Mouse (Mus musculus) intestine, postnatal 0 days (tissue): ENCODE measurements around the gene Pus7l. TPM values are rescaled to one million over a fixed set of nuclear protein-coding genes. Genes with fewer than 3 reads are reported as not detected.
"Not testable (repeated sequence)": the region's sequence is repeated elsewhere in the genome, so short reads cannot be mapped to it uniquely, and the experiment has no call there.

Experiments used
- ATAC-seq: fragments of 200-750 bp; cut with Nextera tagmentation; 2 replicates; pipeline ENCODE4 v1.8.0; 2017; ENCODE audit warnings: mild to moderate bottlenecking, moderate TSS enrichment, moderate library complexity
- H3K27ac ChIP-seq: fragments of 300-500 bp; sonication (generic); 2 replicates; pipeline ENCODE4 v1.5.1; 2014; ENCODE audit warnings: mild to moderate bottlenecking, low read depth, low read length, moderate library complexity
- H3K27me3 ChIP-seq: fragments of 300-500 bp; sonication (generic); replicated peaks from 2 replicates; pipeline ENCODE4 v1.6.1; 2014; ENCODE audit warnings: low read length, mixed read lengths; ENCODE audit not compliant: control insufficient read depth, insufficient read depth
- H3K36me3 ChIP-seq: fragments of 300-500 bp; sonication (generic); 2 replicates; pipeline ENCODE4 v1.6.1; 2014; ENCODE audit warnings: mild to moderate bottlenecking, moderate library complexity; ENCODE audit not compliant: control insufficient read depth, insufficient read depth
- H3K4me1 ChIP-seq: fragments of 300-500 bp; sonication (generic); replicated peaks from 2 replicates; pipeline ENCODE4 v1.6.1; 2014; ENCODE audit warnings: antibody characterized with exemption, low read length, mixed read lengths; ENCODE audit not compliant: control insufficient read depth, insufficient read depth
- H3K4me2 ChIP-seq: fragments of 300-500 bp; sonication (generic); replicated peaks from 2 replicates; pipeline ENCODE4 v1.6.1; 2014; ENCODE audit warnings: low read depth, mild to moderate bottlenecking, moderate library complexity
- H3K4me3 ChIP-seq: fragments of 300-500 bp; sonication (generic); 2 replicates; pipeline ENCODE4 v1.5.1; 2014; ENCODE audit warnings: low read depth, low read length
- H3K9ac ChIP-seq: fragments of 300-500 bp; sonication (generic); 2 replicates; pipeline ENCODE4 v1.6.1; 2014; ENCODE audit warnings: mild to moderate bottlenecking, low read depth, low read length
- H3K9me3 ChIP-seq: fragments of 300-500 bp; sonication (generic); 2 replicates; pipeline ENCODE4 v1.6.1; 2016; ENCODE audit warnings: mixed run types; ENCODE audit not compliant: control insufficient read depth
- CTCF ChIP-seq: sonication (generic); IDR thresholded peaks from 2 replicates; pipeline ENCODE4 v1.5.1; 2016; ENCODE audit warnings: low read depth, mild to moderate bottlenecking, control low read depth, antibody characterized with exemption, moderate library complexity
- WGBS: fragments of 180-500 bp; shearing (Covaris S2); extraction: QIAGEN DNeasy Blood & Tissue Kit; methylation state at CpG from one replicate; pipeline ENCODE4 v1.1.7; 2014; 5-methylcytosine and 5-hydroxymethylcytosine counted together
- polyA plus RNA-seq: library from polyadenylated mRNA; unstranded; fragments of >200 nt; fragmentation: Nextera tagmentation; extraction: Ambion mirVana; gene quantifications from 2 replicates; pipeline ENCODE4 v1.2.1, GENCODE M21; 2015

Gene Pus7l
- polyA plus RNA-seq, 1 experiment from 2014 or later: 2.7 TPM

- ATAC-seq: no peak
- H3K9me3 ChIP-seq: no peaks in the 10 kb centered on the region
These were observed 25.3 kb downstream of the Pus7l start for GRCm38 (mm10) chr15:94517913-94518491.

GRCm38 (mm10) chr15:94503451-94504215 is 39.7 kb downstream of the Pus7l start:
- no peak for TF ChIP-seq CTCF
- H3K9me3 ChIP-seq: no peaks in the 10 kb centered on the region
- H3K27me3 ChIP-seq: no peaks in the 10 kb centered on the region
- H3K36me3 ChIP-seq: no peaks in the 10 kb centered on the region
- no peak overlapping the region for H3K27ac ChIP-seq
- no peak overlapping the region for H3K4me3 ChIP-seq
- WGBS: 76% methylated on average over 12 of the region's 12 CpGs
- no peak overlapping the region for H3K4me2 ChIP-seq
- H3K9ac ChIP-seq: no peak overlapping the region
- no peaks in the 10 kb centered on the region for H3K4me1 ChIP-seq
- ATAC-seq: no peak

More at GRCm38 (mm10) chr15:94517913-94518491, 25.3 kb downstream of the Pus7l start:
- H3K4me2 ChIP-seq: no peak overlapping the region
- H3K36me3 ChIP-seq: peaks cover 2% of the 10 kb centered on the region; the same call in 1 of the 2 replicates
- no peaks in the 10 kb centered on the region for H3K4me1 ChIP-seq
- no peak overlapping the region for H3K27ac ChIP-seq
- no peak overlapping the region for H3K4me3 ChIP-seq
- H3K27me3 ChIP-seq: no peaks in the 10 kb centered on the region
- WGBS: 72% methylated on average over 16 of the region's 16 CpGs
- H3K9ac ChIP-seq: no peak overlapping the region
- TF ChIP-seq CTCF: no peak

- WGBS: 69% methylated on average over 1 of the region's 1 CpGs
- Histone ChIP-seq H3K4me3 (no peak overlapping the region), H3K9ac (no peak overlapping the region), H3K27me3 (no peaks in the 10 kb centered on the region), H3K9me3 (no peaks in the 10 kb centered on the region), H3K4me2 (no peak overlapping the region), H3K4me1 (no peaks in the 10 kb centered on the region), H3K36me3 (no peaks in the 10 kb centered on the region), H3K27ac (no peak overlapping the region)
- no peak for ATAC-seq
- no peak for TF ChIP-seq CTCF
These were observed 44.1 kb downstream of the Pus7l start for GRCm38 (mm10) chr15:94499260-94499659.

GRCm38 (mm10) chr15:94495936-94496335 is 47.4 kb downstream of the Pus7l start:
- TF ChIP-seq CTCF: peak; percentile 20
- no peak overlapping the region for H3K27ac ChIP-seq
- H3K9ac ChIP-seq: no peak overlapping the region
- no peak for ATAC-seq
- 82% methylated on average over 10 of the region's 10 CpGs for WGBS
- no peaks in the 10 kb centered on the region for H3K27me3 ChIP-seq
- no peaks in the 10 kb centered on the region for H3K36me3 ChIP-seq
- H3K4me3 ChIP-seq: no peak overlapping the region
- no peak overlapping the region for H3K4me2 ChIP-seq
- no peaks in the 10 kb centered on the region for H3K9me3 ChIP-seq
- no peaks in the 10 kb centered on the region for H3K4me1 ChIP-seq

GRCm38 (mm10) chr15:94494445-94494844 is 48.9 kb downstream of the Pus7l start:
- TF ChIP-seq CTCF: peak; percentile 38
- Histone ChIP-seq H3K4me3 (no peak overlapping the region), H3K9me3 (no peaks in the 10 kb centered on the region), H3K27me3 (no peaks in the 10 kb centered on the region), H3K36me3 (no peaks in the 10 kb centered on the region), H3K4me2 (no peak overlapping the region), H3K4me1 (no peaks in the 10 kb centered on the region), H3K9ac (no peak overlapping the region), H3K27ac (no peak overlapping the region)
- no peak for ATAC-seq
- WGBS: 98% methylated on average over 1 of the region's 1 CpGs

- no peaks in the 10 kb centered on the region for H3K36me3 ChIP-seq
These were observed 53.9 kb downstream of the Pus7l start for GRCm38 (mm10) chr15:94489433-94489832.

GRCm38 (mm10) chr15:94488028-94488427 is 55.3 kb downstream of the Pus7l start:
- ATAC-seq, H3K4me3 ChIP-seq, H3K36me3 ChIP-seq, H3K4me1 ChIP-seq, H3K9ac ChIP-seq, H3K4me2 ChIP-seq, H3K9me3 ChIP-seq, H3K27me3 ChIP-seq, H3K27ac ChIP-seq: not testable (repeated sequence)
- 83% methylated on average over 2 of the region's 2 CpGs for WGBS

More at GRCm38 (mm10) chr15:94489433-94489832, 53.9 kb downstream of the Pus7l start:
- no peak for TF ChIP-seq CTCF
- Histone ChIP-seq H3K27ac (no peak overlapping the region), H3K4me3 (no peak overlapping the region), H3K4me2 (no peak overlapping the region), H3K27me3 (no peaks in the 10 kb centered on the region), H3K4me1 (no peaks in the 10 kb centered on the region), H3K9me3 (no peaks in the 10 kb centered on the region), H3K9ac (no peak overlapping the region)
- no peak for ATAC-seq
- 82% methylated on average over 2 of the region's 2 CpGs for WGBS
